Mouse (Mus musculus): ENCODE measurements at regions not wholly inside any gene's neighbourhood (a gene's known extent, or its start where the extent isn't known, plus 50 kb on each side); places are given as distances from the start of the nearest gene placed in this dataset.

DNA sequence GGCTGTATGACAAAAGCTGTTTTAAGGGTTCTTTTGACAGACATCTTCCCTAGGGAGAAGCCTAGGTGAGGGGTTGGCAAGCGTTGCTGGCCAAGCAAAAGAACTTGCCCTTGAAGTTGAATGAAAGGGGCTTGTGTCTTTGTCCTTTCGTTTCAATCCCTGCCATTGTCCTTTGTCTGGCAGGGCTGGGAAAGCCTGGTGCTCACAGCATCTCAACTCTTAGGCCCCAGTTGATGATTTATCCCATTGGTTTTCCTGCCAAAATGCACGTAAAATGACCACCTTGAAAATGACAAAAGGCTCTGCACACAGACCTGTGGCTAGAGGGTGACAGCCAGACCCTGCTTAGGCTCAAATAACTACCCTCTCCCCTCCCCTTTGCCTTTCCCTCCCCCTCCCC is 153.9 kb upstream of the Id2 start:
- TF ChIP-seq CTCF (conservative IDR thresholded peaks at IDR 0.05; ENCODE audit: low read length): no peak
- no peak for TF ChIP-seq NANOG (IDR thresholded peaks at IDR 0.05; ENCODE audit: borderline replicate concordance, low read length)
- TF ChIP-seq POU5F1 (IDR thresholded peaks at IDR 0.05; ENCODE audit: borderline replicate concordance, low read length): no peak
